Mouse (Mus musculus) megakaryocyte, embryonic 14.5 days (primary cell): ENCODE measurements at regions not wholly inside any gene's neighbourhood (a gene's known extent, or its start where the extent isn't known, plus 50 kb on each side); places are given as distances from the start of the nearest gene placed in this dataset.

Source experiments
- FLI1 ChIP-seq: IDR thresholded peaks from 2 replicates; pipeline ENCODE4 v1.6.1; 2012; ENCODE audit warnings: low read length, inconsistent platforms, mixed read lengths
- GATA1 ChIP-seq: IDR thresholded peaks from 3 replicates; pipeline ENCODE4 v1.6.1; 2012; ENCODE audit warnings: mixed read lengths, low read length, inconsistent platforms, borderline replicate concordance

GRCm38 (mm10) chr1:90317902-90318301 lies 114.1 kb downstream of the Ackr3 start:
- TF ChIP-seq GATA1 (no peak), FLI1 (no peak)
